Mouse (Mus musculus) T-helper 1 cell (primary cell): ENCODE measurements around the gene Ethe1.

Source experiments
- in situ Hi-C: fragments of 300-600 bp; cut with MboI, MseI; formaldehyde crosslinking; loops from one replicate; pipeline ENCODE4 v1.15.1; 2025; ENCODE audit warnings: high pct_unique_total_duplicates

The Ethe1 gene

DNA sequence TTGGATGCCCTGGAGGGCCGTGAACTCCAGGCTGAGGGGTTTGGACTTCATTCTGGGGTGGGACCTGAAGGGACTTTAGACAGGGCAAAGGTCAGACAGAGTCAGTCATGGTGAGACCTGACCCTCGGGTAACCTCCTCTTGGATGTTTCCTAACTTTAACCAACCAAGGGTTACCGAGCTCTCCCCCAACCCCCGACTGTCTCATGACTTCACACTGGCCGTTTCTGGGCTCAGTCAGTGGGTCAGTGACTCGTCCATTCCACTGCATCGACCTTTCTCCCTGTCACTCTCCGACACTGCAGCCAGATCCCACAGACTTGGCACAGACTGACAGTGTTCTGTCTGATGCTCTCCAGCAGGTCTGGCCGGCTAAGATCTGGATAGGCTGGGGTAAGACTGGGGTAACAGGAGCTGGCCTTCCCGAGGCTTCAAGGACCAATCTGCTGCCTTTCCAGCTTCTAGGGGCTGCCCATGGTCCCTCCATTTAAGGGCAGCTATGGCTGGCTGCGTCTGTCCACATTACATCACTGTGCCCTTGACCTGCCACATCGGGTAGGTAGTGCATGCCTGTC is 13.0 kb upstream of the Ethe1 start:
- in situ Hi-C loops, result no loop called here

DNA sequence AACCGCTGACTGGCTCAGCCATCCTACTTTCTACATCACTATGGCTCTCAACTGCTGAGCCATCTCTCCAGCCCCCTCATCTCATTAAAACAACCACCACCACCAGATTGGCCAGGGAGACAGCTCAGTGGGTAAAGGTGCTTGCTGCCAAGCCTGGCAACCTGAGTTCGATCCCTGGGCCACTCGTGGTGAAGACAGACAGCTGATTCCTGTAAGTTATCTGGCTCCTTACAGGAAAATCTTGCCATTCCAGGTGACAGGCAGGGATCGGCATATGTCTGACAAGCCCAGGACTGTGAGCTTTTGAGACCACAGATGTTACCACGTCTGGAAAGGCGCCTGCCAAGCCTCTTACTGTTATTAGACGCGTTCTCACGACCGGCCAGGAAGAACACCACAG is 9.5 kb upstream of the Ethe1 start:
- in situ Hi-C loops, result no loop called here

- in situ Hi-C loops, result no loop called here
These were observed 2.5 kb upstream of the Ethe1 start for GRCm38 (mm10) chr7:24584876-24585275.

GRCm38 (mm10) chr7:24585995-24586394 is 1.3 kb upstream of the Ethe1 start:
- in situ Hi-C loops, result no loop called here

GRCm38 (mm10) chr7:24586828-24587227 is 515 bp upstream of the Ethe1 start:
- in situ Hi-C loops, result no loop called here

DNA sequence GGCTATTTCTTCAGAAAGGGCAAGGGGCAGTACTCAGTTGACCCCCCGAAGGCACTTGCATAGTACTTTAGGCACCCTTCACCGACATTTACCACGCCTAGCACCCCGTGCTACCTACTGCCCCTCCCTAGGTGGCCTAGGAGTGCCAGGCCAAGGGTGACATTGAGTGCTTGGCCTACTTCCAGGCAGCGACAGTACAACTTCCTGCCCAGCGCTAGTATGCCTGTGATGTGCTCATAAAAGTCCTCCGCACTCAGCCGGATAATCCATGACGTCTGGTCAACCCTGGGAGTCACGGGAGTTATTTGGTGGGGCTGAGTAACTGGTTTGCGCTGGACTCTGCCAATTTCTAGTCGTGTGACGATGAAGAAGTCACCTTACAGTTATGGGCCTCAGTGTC is 993 bp downstream of the Ethe1 start:
- in situ Hi-C loops, result no loop called here

- in situ Hi-C loops, result no loop called here
These were observed 4.4 kb downstream of the Ethe1 start for GRCm38 (mm10) chr7:24591735-24592134.

DNA sequence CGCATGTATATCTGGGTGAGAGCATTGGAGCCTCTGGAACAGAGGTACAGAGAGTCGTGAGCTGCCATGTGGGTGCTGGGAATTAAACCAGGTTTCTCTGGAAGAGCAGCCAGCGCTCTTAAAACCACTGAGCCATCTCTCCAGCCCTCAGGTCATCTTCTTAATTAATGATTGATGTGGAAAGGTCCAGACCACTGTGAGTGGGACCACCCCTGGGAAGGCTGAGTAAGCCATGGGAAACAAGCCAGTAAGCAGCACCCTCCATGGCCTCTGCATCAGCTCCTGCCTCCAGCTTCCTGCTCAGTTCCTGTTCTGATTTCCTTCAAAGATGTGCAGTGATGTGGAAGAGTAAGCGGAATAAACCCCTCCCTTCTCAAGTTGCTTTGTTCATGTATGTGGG is 4.8 kb downstream of the Ethe1 start:
- in situ Hi-C loops, result no loop called here

GRCm38 (mm10) chr7:24592781-24593180 is 5.4 kb downstream of the Ethe1 start:
- in situ Hi-C loops, result no loop called here

- in situ Hi-C loops, result no loop called here
These were observed 6.4 kb downstream of the Ethe1 start for GRCm38 (mm10) chr7:24593621-24594308.

GRCm38 (mm10) chr7:24594309-24594803 is 7.0 kb downstream of the Ethe1 start:
- in situ Hi-C loops, result no loop called here

DNA sequence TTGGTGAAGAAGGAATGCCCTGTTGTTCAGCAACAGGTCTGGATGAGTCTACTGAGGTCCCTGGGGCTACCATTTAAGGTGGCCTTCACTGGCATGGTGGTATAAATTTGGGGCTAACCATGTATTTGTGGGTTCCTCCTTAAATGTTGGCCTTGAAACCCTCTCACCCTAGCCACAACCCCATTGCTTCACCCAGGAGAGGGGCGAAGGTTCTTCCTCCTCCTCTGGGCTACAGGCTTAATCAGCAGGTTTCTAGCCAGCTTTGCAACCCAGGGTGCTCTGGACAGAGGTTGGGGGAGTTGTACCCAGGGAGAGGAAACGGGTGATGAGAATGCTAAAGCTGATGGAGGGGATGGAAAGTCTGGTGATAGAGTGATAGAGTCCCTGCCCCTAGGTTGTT is 8.1 kb downstream of the Ethe1 start:
- in situ Hi-C loops, result no loop called here

- in situ Hi-C loops, result no loop called here
These were observed 10.8 kb downstream of the Ethe1 start for GRCm38 (mm10) chr7:24598121-24598520.

- in situ Hi-C loops, result no loop called here
These were observed 12.1 kb downstream of the Ethe1 start for GRCm38 (mm10) chr7:24599211-24600067.

DNA sequence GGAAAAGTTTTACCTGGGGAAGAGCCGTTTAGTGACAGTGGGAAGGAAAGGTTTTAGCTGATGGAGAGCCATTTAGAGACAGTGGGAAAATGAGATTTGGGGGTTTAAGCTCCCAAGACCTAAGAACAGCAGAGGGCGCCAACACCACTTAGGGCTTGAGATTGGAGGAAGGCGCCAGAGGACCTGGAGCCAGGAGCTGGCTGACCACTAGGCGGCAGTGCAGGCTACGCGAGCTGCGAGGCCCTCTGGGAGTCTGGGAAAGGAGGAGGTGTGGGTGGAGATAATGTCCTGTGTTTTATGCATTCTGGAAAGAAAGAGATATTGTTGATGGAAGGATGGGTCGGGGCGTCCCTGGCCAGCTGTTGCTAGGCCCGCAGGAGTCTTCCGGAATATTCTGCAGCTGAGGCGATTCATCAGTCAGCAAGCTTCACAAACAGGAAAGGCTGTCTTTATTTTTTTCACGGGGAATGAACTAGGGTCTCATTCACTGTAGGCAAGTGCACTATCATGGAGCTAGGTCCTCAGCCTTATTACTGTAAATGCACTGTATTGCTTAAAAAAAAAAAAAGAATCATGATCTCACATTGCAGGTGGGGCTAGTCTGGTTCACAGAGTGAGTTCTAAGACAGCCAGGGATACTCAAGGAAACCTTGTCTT is 13.7 kb downstream of the Ethe1 start:
- in situ Hi-C loops, result no loop called here

DNA sequence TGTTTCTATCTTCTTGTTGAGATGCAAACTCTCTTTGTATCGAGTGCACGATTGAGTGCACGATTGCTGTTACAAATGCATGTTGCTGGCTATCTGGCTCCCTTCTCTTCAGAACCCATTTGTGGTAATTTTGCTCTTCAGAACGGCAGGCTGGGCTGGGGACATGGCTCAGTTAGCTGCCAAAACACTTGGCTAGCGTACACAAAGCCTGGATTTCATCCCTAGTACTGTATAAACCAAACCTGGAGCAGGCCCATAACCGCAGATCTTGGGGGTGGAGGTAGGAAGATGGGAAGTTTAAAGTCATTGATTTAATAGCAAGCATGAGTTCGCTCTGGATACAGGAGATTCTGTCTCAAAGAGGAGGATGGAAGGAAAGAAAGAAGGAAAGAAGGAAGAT is 18.2 kb downstream of the Ethe1 start:
- in situ Hi-C loops, result loop anchor here (5.0 kb wide), 1 partner anchor 52 kb away; no protein-coding TSS in a partner anchor

DNA sequence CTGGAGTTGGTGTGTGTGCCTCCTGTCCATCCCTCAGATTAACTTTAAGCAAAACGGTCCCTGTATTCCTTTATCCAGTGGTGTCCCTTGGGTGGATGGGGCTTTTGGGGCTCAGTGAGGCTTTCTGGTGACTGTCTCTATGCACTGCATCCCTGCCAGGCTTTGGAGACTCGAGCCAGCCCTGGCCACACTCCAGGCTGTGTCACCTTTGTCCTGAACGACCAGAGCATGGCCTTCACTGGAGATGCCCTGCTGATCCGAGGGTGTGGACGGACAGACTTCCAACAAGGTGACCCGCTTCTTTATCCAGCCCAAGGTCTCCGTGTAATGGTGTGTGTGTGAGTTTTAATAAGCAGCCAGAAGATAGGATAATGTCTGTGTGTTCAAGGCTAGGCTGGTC is 18.7 kb downstream of the Ethe1 start:
- in situ Hi-C loops, result loop anchor here (5.0 kb wide), 1 partner anchor 51 kb away; no protein-coding TSS in a partner anchor

DNA sequence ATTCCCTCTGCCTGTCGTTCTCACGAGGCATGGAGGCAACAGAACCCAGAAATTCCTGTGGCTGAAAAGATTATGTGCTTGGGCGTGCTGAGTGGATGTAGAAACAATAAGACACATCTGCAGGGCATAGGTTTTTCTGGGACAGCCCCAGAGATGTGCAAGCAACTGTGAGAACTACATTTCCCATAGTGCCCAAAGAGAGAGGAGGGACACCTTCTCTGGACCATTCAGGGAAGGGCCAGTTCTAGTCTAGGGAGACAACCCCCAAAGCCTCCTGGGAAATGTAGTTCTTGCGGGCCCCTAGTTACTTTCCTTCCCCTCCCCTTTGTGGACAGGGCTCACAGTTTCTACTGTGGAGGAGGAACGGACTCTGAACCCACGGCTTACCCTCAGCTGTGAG is 20.7 kb downstream of the Ethe1 start:
- in situ Hi-C loops, result loop anchor here (5.0 kb wide), 1 partner anchor 49 kb away; no protein-coding TSS in a partner anchor

DNA sequence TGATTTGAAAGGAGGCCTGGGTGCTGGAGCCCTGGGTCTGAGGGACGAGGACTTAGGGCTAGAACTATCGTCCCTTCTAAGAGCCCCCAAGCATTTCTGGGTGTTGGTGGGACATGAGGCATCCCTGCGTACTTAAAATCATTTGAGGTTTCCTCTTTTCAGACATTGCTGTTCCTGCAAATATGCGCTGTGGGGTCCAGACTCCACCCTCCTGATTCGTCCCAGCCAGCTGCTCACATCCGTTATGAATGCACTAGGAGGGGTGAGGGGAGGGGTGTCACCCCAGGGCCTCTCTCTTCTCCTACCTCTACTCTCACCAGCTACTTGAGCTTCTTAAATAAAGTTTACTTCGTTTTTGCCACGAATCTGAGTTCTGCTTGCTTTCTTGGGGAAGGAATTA is 21.2 kb downstream of the Ethe1 start:
- in situ Hi-C loops, result loop anchor here (5.0 kb wide), 1 partner anchor 49 kb away; no protein-coding TSS in a partner anchor

DNA sequence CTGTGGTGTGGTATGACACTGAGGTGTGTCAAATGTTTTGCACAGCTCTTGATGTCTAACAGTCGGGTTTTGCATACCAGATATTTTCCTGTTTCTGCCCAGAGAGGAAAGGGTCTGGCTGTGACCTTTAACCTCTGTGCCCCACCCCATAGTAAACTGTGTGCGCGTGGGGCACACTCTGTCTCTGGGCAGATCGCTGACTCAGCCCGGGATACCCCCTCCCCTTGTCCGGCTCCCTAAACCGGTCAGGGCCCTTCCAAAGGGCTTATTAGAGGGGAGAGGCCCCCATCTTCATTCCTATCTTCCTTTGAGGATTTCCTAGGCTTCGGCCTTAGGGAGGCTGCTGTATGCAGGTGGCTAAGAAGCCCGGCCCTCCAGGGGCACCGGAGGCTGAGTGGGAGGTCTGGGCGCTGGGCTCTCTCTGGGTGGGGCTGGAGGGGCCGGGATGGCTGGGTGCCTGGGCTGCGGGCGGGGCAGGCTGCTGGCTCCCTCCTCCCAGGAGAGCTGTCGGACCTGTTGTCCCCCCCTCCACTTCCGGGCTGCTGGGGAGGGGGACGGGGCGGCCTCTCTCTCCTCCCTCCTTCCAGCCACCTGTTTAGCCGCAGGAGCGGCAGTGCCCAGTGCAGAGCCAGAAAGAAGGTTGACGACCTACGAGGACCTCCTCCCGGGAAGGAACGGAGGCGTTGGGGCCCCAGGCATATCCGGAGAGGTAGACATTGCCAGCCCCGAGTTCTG is 23.0 kb downstream of the Ethe1 start, which contains the start of gene Phldb3:
Phldb3 (plus strand) TSS at position 620 of the 735 bp plus-strand sequence.
- in situ Hi-C loops, result no loop called here
